Mouse (Mus musculus) kidney, embryonic 14.5 days (tissue): ENCODE measurements around the gene Car14. TPM values are rescaled to one million over a fixed set of nuclear protein-coding genes. Genes with fewer than 3 reads are reported as not detected.
"Not testable (repeated sequence)": the region's sequence is repeated elsewhere in the genome, so short reads cannot be mapped to it uniquely, and the experiment has no call there.

ENCODE experiments used
- ATAC-seq: fragments of 200-750 bp; cut with Nextera tagmentation; 2 replicates; pipeline ENCODE4 v1.8.0; 2017; ENCODE audit warnings: moderate number of reproducible peaks, mild to moderate bottlenecking, moderate TSS enrichment, moderate library complexity; ENCODE audit not compliant: low FRiP score, low TSS enrichment
- H3K27ac ChIP-seq: fragments of 300-500 bp; sonication (generic); 2 replicates; pipeline ENCODE4 v1.5.1; 2014; ENCODE audit warnings: low read depth, mild to moderate bottlenecking, low read length, moderate library complexity, mixed read lengths
- H3K27me3 ChIP-seq: fragments of 300-500 bp; sonication (generic); 2 replicates; pipeline ENCODE4 v1.6.1; 2014; ENCODE audit warnings: mild to moderate bottlenecking, low read length; ENCODE audit not compliant: control insufficient read depth, insufficient read depth
- H3K36me3 ChIP-seq: fragments of 300-500 bp; sonication (generic); 2 replicates; pipeline ENCODE4 v1.6.1; 2014; ENCODE audit warnings: low read length, mixed read lengths; ENCODE audit not compliant: control insufficient read depth, insufficient read depth
- H3K4me1 ChIP-seq: fragments of 300-500 bp; sonication (generic); 2 replicates; pipeline ENCODE4 v1.6.1; 2014; ENCODE audit warnings: low read length, mixed read lengths; ENCODE audit not compliant: control insufficient read depth, insufficient read depth
- H3K4me2 ChIP-seq: fragments of 300-500 bp; sonication (generic); replicated peaks from 2 replicates; pipeline ENCODE4 v1.6.1; 2014; ENCODE audit warnings: low read depth, mild to moderate bottlenecking, low read length
- H3K4me3 ChIP-seq: fragments of 300-500 bp; sonication (generic); 2 replicates; pipeline ENCODE4 v1.5.1; 2014; ENCODE audit warnings: mild to moderate bottlenecking, low read length
- H3K9ac ChIP-seq: fragments of 300-500 bp; sonication (generic); 2 replicates; pipeline ENCODE4 v1.6.1; 2014; ENCODE audit warnings: low read depth, mild to moderate bottlenecking, low read length, moderate library complexity
- H3K9me3 ChIP-seq: fragments of 300-500 bp; sonication (generic); 2 replicates; pipeline ENCODE4 v1.6.1; 2016; ENCODE audit warnings: low read length; ENCODE audit not compliant: control insufficient read depth
- WGBS: fragments of 180-500 bp; shearing (Covaris S2); extraction: QIAGEN DNeasy Blood & Tissue Kit; methylation state at CpG from one replicate; pipeline ENCODE4 v1.1.7; 2014; 5-methylcytosine and 5-hydroxymethylcytosine counted together
- polyA plus RNA-seq: library from polyadenylated mRNA; unstranded; fragments of >200 nt; fragmentation: Nextera tagmentation; extraction: Ambion mirVana; gene quantifications from 2 replicates; pipeline ENCODE4 v1.2.1, GENCODE M21; 2014

The Car14 gene
- polyA plus RNA-seq, 1 experiment from 2014 or later, result 25.9 TPM

DNA sequence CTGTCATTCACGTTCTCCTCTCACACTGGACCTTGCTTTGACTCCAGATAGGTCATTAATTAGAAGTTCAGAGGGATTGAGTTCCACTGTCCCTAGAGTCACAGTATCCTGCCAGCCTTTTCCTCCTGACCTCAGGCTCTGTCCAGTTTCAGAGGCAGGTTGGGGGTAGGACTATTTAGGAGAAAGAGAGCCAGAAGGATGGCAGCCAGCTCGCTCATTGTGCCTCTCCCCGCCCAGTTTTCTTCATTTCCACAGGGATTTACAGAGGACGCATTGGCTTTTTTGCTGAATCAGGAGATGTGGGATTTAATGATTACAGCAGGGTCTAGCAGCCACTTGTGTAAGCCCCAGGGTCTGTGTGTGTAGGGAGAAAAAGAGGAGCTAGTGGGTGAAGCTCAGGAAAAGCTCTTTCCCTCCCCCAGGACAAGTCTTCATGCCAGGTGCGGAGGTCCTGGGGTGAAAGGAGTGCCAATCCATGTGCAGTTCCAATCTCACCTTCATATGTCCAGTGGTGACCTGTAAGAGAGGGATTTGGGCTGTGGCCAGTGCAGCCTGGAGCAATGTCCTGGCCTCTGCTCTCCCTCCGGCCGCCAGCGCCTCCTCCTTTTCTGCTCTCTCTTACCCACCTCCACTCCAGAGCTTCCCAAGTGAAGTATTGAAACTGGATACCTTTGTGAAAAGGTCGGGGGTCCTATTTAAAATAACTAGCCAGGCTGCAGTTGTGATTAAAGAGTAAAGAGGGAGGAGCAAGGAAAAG, 2.7 kb downstream of the Car14 start:
- H3K4me1 ChIP-seq, result peaks cover 39% of the 10 kb centered on the region
- 46% methylated on average over 9 of the region's 9 CpGs for WGBS
- no peak overlapping the region for H3K4me2 ChIP-seq
- H3K36me3 ChIP-seq, result peaks cover 7% of the 10 kb centered on the region; the same call in 1 of the 2 replicates
- no peaks in the 10 kb centered on the region for H3K27me3 ChIP-seq
- H3K4me3 ChIP-seq, result no peak overlapping the region
- no peaks in the 10 kb centered on the region for H3K9me3 ChIP-seq
- no peak overlapping the region for H3K9ac ChIP-seq
- ATAC-seq, result no peak
- H3K27ac ChIP-seq, result peak overlapping the region; percentile 47; the same call in 1 of the 2 replicates

DNA sequence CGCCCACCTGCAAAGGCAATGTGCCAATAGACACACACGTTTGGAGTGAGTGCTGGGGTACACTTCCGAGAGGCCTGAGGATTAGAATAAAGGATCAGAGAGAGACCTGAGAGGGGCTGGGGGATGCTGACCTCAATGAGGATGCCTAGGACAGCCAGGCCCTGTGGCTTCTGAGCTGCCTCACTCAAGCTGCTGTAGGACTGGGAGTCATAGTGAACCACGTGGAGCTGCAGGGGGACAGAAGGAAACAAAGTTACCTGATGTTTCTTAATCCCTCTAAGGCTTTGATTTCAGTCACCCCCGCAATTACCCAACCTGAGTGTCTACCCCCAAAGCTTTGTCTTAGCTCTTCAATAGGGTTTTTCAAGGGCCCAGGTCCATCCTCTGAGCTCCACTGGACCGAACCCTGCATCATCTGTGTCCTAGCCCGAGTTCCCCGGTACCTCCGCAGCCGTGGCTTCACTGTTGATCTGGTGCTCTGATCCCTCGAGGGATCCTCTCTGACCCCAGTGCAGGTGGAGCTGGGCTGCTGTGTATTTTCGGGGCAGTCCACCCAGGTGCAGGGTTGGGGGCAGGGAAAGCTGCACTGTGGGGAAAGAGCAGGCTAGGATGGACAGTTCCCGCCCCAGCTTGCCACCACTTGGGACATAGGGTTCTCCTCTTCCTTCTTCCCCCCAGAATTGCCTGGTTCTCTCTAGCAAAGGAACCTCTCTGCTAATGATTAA, 4.5 kb downstream of the Car14 start:
- H3K4me1 ChIP-seq, result peaks cover 30% of the 10 kb centered on the region
- H3K4me3 ChIP-seq, result no peak overlapping the region
- no peaks in the 10 kb centered on the region for H3K9me3 ChIP-seq
- H3K4me2 ChIP-seq, result no peak overlapping the region
- peaks cover 7% of the 10 kb centered on the region; the same call in 1 of the 2 replicates for H3K36me3 ChIP-seq
- no peaks in the 10 kb centered on the region for H3K27me3 ChIP-seq
- no peak for ATAC-seq
- H3K9ac ChIP-seq, result 0 out of 2 replicates have a peak overlapping the region, but pooled peaks have one; percentile 18
- no peak overlapping the region for H3K27ac ChIP-seq
- 77% methylated on average over 13 of the region's 13 CpGs for WGBS

DNA sequence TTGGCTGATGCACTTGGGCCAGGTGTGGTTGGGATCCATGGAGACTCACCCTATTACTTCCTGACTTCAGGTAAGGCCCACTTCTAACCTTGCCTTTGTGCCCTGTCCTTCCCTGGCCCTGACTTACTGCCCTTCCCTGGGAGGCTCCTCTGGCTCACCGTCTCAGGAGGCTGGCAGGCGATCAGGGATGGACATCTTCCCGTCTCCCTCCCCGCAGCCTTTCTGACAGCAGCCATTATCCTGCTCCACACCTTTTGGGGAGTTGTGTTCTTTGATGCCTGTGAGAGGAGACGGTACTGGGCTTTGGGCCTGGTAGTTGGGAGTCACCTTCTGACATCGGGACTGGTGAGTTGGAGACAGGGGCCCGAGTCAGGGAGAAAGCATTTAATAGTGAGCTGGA, 9.0 kb downstream of the Car14 start:
- H3K36me3 ChIP-seq, H3K27ac ChIP-seq, H3K9ac ChIP-seq, H3K4me2 ChIP-seq, H3K9me3 ChIP-seq, ATAC-seq, H3K4me3 ChIP-seq, H3K27me3 ChIP-seq: not testable (repeated sequence)
- peaks cover 30% of the 10 kb centered on the region for H3K4me1 ChIP-seq
- 77% methylated on average over 7 of the region's 7 CpGs for WGBS

DNA sequence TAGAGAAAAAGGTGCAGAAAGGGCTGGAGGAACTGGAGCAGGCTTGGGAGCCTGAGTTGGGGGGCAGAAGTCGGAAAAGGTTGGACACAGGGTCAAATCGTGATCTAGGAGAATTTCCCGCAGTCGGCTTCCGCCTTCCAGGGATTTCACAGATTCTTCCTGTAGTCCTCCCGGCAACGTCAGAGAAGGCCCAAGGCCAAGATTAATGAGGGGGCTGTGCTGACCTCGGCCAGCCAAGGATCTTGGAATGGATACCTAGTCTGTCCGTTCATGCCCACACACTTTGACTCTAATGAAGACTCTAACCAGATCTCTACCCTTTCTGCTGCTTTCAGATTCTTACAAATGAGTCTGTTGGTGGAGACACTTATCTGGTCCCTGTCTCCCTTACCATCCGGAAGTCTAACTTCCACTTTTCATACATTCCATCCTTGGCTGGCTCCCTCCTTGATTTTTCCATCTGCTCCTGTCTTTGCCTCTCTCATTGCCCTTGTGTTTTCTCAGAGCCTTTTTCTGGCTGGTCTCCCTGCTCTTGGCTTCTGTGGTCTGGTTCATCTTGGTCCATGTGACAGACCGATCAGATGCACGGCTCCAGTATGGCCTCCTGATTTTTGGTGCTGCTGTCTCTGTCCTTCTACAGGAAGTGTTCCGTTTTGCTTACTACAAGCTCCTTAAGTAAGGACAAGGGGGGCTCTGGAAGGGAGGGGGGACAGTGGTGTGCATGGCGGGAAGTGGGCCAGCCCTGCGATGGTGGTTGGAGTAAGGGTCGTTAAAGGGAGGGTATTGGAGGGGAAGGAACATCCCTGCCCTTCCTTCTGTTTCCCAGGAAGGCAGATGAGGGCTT, 10.0 kb downstream of the Car14 start:
- Histone ChIP-seq H3K4me2 (peak overlapping the region; percentile 57), H3K9ac (peak overlapping the region; percentile 78), H3K4me3 (peak overlapping the region; percentile 70), H3K36me3 (peaks cover 7% of the 10 kb centered on the region; the same call in 1 of the 2 replicates), H3K27ac (peak overlapping the region; percentile 78; the same call in 1 of the 2 replicates), H3K27me3 (no peaks in the 10 kb centered on the region), H3K9me3 (no peaks in the 10 kb centered on the region), H3K4me1 (peaks cover 30% of the 10 kb centered on the region)
- 7% methylated on average over 16 of the region's 16 CpGs for WGBS
- peak; percentile 6; the same call in 1 of the 2 replicates for ATAC-seq

DNA sequence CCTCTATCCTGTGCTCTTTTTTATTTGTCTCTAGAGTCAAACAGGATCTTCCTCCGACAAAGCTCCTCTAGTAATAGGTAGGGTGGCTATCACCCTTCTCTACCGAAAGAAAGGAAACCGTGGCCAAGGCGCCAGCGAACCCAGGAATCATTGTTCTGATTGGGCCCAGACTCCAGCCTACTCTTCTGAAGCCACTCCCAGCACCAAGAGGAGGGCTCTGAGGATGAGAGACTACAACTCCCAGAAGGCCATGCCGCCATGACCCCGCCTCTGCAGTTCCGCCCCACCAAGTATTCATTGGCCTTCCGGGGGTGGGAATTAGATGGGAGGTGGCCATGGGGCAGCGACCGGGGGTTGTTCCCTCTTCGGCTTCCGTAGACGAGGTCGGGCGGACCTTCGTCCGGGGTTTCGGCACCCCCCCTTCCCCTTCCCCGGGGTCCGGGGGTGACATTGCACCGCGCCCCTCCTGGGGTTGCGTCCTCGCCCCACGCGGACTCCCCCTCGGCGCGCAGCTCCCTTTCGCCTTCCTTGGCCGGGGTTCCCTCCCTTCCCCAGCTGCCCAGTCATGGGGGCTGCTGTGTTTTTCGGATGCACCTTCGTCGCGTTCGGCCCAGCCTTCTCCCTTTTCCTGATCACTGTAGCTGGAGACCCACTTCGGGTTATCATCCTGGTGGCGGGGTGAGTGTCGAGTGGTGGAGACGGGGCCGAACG, 10.7 kb downstream of the Car14 start, which contains the start of gene Aph1a:
Gene Aph1a (plus strand): TSS at position 364 of the 711 bp plus-strand sequence.
- ATAC-seq, result peak; percentile 96
- Histone ChIP-seq H3K27ac (peak within 1 kb of the TSS; percentile 93), H3K4me2 (peak within 1 kb of the TSS; percentile 57), H3K4me1 (peaks cover 30% of the 10 kb centered on the region), H3K9ac (peak within 1 kb of the TSS; percentile 78), H3K4me3 (peak within 1 kb of the TSS; percentile 70)
- not testable (repeated sequence) for H3K27me3 ChIP-seq, H3K36me3 ChIP-seq, H3K9me3 ChIP-seq
- 1% methylated on average over 24 of the region's 43 CpGs for WGBS

DNA sequence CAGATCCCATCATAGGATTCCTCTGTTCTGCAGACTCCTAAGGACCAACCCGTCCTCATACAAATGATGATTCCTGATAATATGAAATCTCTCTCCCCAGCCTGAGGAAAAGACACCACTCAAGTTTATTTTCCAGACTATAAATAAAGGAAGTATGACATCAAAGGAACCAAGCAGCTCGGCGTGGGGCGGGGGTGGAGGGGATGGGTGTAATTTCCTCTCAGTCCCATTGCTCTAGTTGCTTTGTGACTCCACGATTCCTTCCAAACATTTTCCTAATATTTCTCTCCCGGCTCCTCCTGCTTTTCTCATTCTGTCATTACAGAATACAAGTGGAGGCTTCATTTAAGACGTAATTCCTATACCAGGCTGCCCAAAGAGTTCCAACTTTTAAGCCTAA, 11.4 kb downstream of the Car14 start:
- no peaks in the 10 kb centered on the region for H3K27me3 ChIP-seq
- peak overlapping the region; percentile 38; the same call in 1 of the 2 replicates for H3K9ac ChIP-seq
- peaks cover 7% of the 10 kb centered on the region; the same call in 1 of the 2 replicates for H3K36me3 ChIP-seq
- H3K4me3 ChIP-seq, result peak overlapping the region; percentile 70
- 8% methylated on average over 7 of the region's 7 CpGs for WGBS
- peak overlapping the region; percentile 93 for H3K27ac ChIP-seq
- H3K4me2 ChIP-seq, result peak overlapping the region; percentile 54
- no peaks in the 10 kb centered on the region for H3K9me3 ChIP-seq
- H3K4me1 ChIP-seq, result peaks cover 30% of the 10 kb centered on the region
- ATAC-seq, result no peak

DNA sequence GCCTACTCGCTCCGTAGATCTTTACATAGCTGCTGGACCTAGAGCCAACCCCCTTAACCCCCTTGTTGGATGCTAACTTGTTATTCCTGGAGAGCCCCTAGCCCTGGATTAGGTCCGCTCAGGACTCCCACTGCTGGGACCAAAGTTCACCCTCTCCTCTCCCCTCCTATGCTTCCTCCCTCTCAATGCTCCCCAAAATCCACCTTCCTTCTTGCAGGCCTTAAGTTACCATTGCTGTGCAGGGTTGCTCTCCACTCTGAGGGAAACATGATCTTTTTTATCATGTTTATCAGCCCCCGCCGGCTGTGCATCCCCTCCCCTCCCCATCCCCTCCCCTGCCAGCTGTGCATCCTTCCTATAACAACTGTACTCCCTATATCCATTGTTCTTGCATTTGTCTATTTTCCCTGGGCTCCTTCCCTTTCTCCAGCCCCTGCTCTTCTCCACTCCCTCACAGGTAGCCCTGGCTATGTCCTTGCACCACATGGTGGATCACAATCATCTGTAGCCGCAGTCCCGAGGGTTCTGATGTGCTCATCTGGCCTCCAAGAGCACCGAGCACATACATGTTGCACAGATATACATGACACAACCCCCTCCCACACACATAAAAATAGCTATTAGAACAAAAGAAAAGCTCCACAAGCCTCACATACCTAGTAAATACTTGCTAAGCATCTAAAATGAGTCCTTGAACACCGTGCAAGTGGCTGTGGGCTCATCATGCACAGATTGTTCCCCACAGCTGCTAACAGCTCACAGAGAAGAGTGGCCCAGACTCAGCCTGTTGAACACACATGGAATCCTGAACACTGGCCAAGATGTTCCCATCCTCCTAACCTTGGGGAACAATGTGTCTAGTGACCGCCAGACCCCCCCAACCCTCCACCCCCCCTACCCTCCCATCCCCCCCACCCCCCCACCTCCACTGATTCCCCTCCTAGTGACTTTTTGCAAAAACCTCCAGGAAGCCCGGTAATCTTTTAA, 12.1 kb downstream of the Car14 start:
- Histone ChIP-seq H3K27ac (peak overlapping the region; percentile 93), H3K4me2 (peak overlapping the region; percentile 54), H3K9me3 (no peaks in the 10 kb centered on the region), H3K36me3 (peaks cover 1% of the 10 kb centered on the region; the same call in 1 of the 2 replicates), H3K27me3 (no peaks in the 10 kb centered on the region), H3K4me3 (peak overlapping the region; percentile 30; the same call in 1 of the 2 replicates), H3K4me1 (peaks cover 30% of the 10 kb centered on the region), H3K9ac (peak overlapping the region; percentile 19; the same call in 1 of the 2 replicates)
- 19% methylated on average over 11 of the region's 11 CpGs for WGBS
- peak; percentile 32; the same call in 1 of the 2 replicates for ATAC-seq
